Mouse (Mus musculus) kidney, adult 2 months (tissue): ENCODE data around the gene Rab11b. TPM values are rescaled to one million over a fixed set of nuclear protein-coding genes. Genes with fewer than 3 reads are reported as not detected.

Experiments
- DNase-seq: peaks from one replicate; pipeline ENCODE4 v3.0.0; 2021
- H3K27ac ChIP-seq: fragments of 200-500 bp; 2 replicates; pipeline ENCODE4 v1.5.1; 2012; ENCODE audit warnings: low read depth, low read length, control low read depth, inconsistent platforms; ENCODE audit not compliant: insufficient read depth
- H3K27me3 ChIP-seq: fragments of 200-500 bp; replicated peaks from 2 replicates; pipeline ENCODE4 v1.6.1; 2012; ENCODE audit warnings: mild to moderate bottlenecking, moderate library complexity, low read length, inconsistent platforms; ENCODE audit not compliant: control insufficient read depth, insufficient read depth
- H3K36me3 ChIP-seq: fragments of 200-500 bp; 2 replicates; pipeline ENCODE4 v1.6.1; 2012; ENCODE audit warnings: mild to moderate bottlenecking, moderate library complexity, low read length, inconsistent platforms; ENCODE audit not compliant: control insufficient read depth, insufficient read depth
- H3K4me1 ChIP-seq: fragments of 200-500 bp; 2 replicates; pipeline ENCODE4 v1.6.1; 2011; ENCODE audit warnings: low read length; ENCODE audit not compliant: control insufficient read depth, insufficient read depth
- H3K4me3 ChIP-seq: fragments of 200-500 bp; 2 replicates; pipeline ENCODE4 v1.5.1; 2011; ENCODE audit warnings: mild to moderate bottlenecking, low read depth, low read length, control low read depth; ENCODE audit not compliant: insufficient read depth
- CTCF ChIP-seq: fragments of 200-500 bp; conservative IDR thresholded peaks from 2 replicates; pipeline ENCODE4 v1.5.1; 2011; ENCODE audit warnings: low read depth, mild to moderate bottlenecking, control low read depth, low read length, moderate library complexity, mixed read lengths; ENCODE audit not compliant: insufficient read depth, insufficient read length
- POLR2A ChIP-seq: fragments of 200-500 bp; IDR thresholded peaks from one replicate; pipeline ENCODE4 v1.6.1; 2011; ENCODE audit warnings: low read depth, low read length, control low read depth
- WGBS: fragments of 180-500 bp; shearing (Covaris S2); methylation state at CpG from one replicate; pipeline ENCODE4 v1.1.7; 2018; 5-methylcytosine and 5-hydroxymethylcytosine counted together
- polyA plus RNA-seq: library from polyadenylated mRNA; depleted of rRNA; stranded (reverse); fragments of >200 nt; gene quantifications from 2 replicates; pipeline ENCODE4 v1.2.3, GENCODE M21; 2012

Rab11b gene
- polyA plus RNA-seq, 1 experiment = 291 TPM

DNA sequence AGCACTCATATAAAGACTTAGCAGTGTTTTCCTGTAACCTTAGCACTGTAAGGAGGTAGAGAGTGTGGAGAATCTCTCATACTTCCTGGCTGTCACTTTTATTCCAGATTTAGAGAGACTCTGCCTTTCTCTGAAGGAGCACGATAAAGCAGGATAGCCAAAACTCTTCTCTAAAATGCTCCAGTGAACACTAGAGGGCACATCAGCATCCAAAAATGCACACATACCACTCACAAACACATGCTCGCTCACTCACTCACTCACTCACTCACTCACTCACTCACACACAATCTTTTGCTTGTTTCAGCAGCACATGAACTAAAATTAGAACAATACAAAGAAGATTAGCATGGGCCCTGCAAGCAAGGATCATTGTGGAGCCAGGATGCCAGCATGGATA is 31.1 kb downstream of the Rab11b start:
- 31% methylated on average over 2 of the region's 2 CpGs for WGBS
- peak; percentile 40 for DNase-seq
- H3K27me3 ChIP-seq = no peaks in the 10 kb centered on the region
- no peak overlapping the region for H3K4me3 ChIP-seq
- H3K27ac ChIP-seq = no peak overlapping the region
- H3K36me3 ChIP-seq = no peaks in the 10 kb centered on the region
- TF ChIP-seq CTCF = no peak; the same call in 1 of the 2 replicates
- no peaks in the 10 kb centered on the region for H3K4me1 ChIP-seq

GRCm38 (mm10) chr17:33728396-33728795 is 31.9 kb downstream of the Rab11b start:
- 84% methylated on average over 2 of the region's 2 CpGs for WGBS
- no peaks in the 10 kb centered on the region for H3K4me1 ChIP-seq
- TF ChIP-seq POLR2A (no peak), CTCF (no peak)
- H3K36me3 ChIP-seq = no peaks in the 10 kb centered on the region
- no peak overlapping the region for H3K4me3 ChIP-seq
- H3K27me3 ChIP-seq = no peaks in the 10 kb centered on the region
- H3K27ac ChIP-seq = no peak overlapping the region
- DNase-seq = no peak

- no peak overlapping the region for H3K4me3 ChIP-seq
- no peaks in the 10 kb centered on the region for H3K27me3 ChIP-seq
- no peaks in the 10 kb centered on the region for H3K36me3 ChIP-seq
- 96% methylated on average over 7 of the region's 7 CpGs for WGBS
- no peak overlapping the region for H3K27ac ChIP-seq
- DNase-seq = no peak
- TF ChIP-seq POLR2A = no peak
- no peaks in the 10 kb centered on the region; the same call in 1 of the 2 replicates for H3K4me1 ChIP-seq
These were observed 40.5 kb downstream of the Rab11b start for GRCm38 (mm10) chr17:33719736-33720378.

- WGBS = 47% methylated on average over 10 of the region's 10 CpGs
- no peak for DNase-seq
- H3K27ac ChIP-seq = no peak overlapping the region
- no peaks in the 10 kb centered on the region for H3K27me3 ChIP-seq
- H3K36me3 ChIP-seq = no peaks in the 10 kb centered on the region
- H3K4me3 ChIP-seq = no peak overlapping the region
- H3K4me1 ChIP-seq = no peaks in the 10 kb centered on the region; the same call in 1 of the 2 replicates
- TF ChIP-seq POLR2A (no peak), CTCF (no peak)
These were observed 41.2 kb downstream of the Rab11b start for GRCm38 (mm10) chr17:33718944-33719725.

DNA sequence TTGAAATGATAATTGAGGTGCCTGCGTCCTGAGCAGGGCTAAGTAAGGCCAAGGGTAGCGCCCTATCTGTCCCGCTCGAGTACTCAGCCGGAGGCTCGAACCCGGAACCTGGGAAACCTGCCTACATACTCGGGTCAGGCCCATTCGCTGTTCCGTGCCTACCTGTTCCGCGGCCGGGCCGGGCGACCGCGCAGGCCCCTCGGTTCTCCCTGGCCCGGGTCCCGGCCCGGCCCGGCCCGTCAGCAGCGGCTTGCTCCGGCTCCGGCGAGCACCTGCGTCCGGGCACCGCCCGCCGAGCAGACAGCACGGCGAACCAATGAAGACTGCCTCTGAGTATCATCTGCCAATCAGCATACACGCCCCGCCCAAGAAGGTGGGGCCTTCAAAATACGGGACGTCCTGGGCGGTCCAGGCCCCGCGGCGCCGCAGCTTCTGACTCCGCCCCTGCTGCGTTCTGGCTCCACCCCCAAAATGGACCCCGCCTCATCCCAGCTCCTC is 41.9 kb downstream of the Rab11b start, which contains the start of gene March2:
Gene March2, minus strand, starts transcription at position 287 of the 498 bp plus-strand sequence.
- Histone ChIP-seq H3K27ac (peak within 1 kb of the TSS; percentile 37), H3K27me3 (no peaks in the 10 kb centered on the region), H3K4me3 (peak within 1 kb of the TSS; percentile 88), H3K4me1 (no peaks in the 10 kb centered on the region; the same call in 1 of the 2 replicates), H3K36me3 (no peaks in the 10 kb centered on the region)
- peak; percentile 100 for DNase-seq
- TF ChIP-seq CTCF (no peak), POLR2A (peak; percentile 34)
- under 1% methylated on average over 46 of the region's 46 CpGs for WGBS

DNA sequence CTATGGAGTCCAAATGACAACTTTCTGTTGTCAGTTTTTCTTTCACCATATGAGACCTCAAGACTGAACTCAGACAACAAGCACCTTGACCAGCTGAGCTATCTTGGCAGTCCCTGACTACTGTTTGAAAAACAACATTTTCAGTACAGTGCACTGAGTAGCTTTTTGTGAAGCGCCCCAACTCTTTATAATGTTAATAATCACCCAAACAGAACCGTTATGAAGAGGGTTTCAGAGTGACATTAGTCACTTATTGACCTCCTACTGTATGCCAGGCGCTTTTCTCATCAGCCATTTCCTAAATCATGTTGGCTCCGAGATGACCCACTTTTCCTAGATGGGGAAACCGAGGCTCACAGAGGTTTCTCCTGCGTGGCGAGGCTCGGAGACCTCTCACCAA is 42.3 kb downstream of the Rab11b start:
- H3K27ac ChIP-seq = peak overlapping the region; percentile 37
- H3K36me3 ChIP-seq = no peaks in the 10 kb centered on the region
- peak; percentile 60 for DNase-seq
- no peaks in the 10 kb centered on the region for H3K27me3 ChIP-seq
- H3K4me1 ChIP-seq = no peaks in the 10 kb centered on the region; the same call in 1 of the 2 replicates
- H3K4me3 ChIP-seq = peak overlapping the region; percentile 88
- TF ChIP-seq POLR2A (no peak), CTCF (no peak)
- WGBS = 4% methylated on average over 8 of the region's 8 CpGs

- Histone ChIP-seq H3K4me3 (no peak overlapping the region), H3K4me1 (no peaks in the 10 kb centered on the region; the same call in 1 of the 2 replicates)
- WGBS = 100% methylated on average over 1 of the region's 1 CpGs
These were observed 43.1 kb downstream of the Rab11b start for GRCm38 (mm10) chr17:33717246-33717645.

More at GRCm38 (mm10) chr17:33717246-33717645, 43.1 kb downstream of the Rab11b start:
- TF ChIP-seq POLR2A (no peak), CTCF (no peak)
- Histone ChIP-seq H3K27me3 (no peaks in the 10 kb centered on the region), H3K27ac (no peak overlapping the region), H3K36me3 (no peaks in the 10 kb centered on the region)
- no peak for DNase-seq
